Mouse (Mus musculus) liver, embryonic 14.5 days (tissue): ENCODE measurements around the gene Ift140. TPM values are rescaled to one million over a fixed set of nuclear protein-coding genes. Genes with fewer than 3 reads are reported as not detected.
A peak's percentile ranks its signal among the peaks of the same experiment; 100 is the strongest.

Experiments
- ATAC-seq: fragments of 200-750 bp; cut with Nextera tagmentation; 2 replicates; pipeline ENCODE4 v1.8.0; 2017; ENCODE audit warnings: moderate number of reproducible peaks, mild to moderate bottlenecking, moderate library complexity; ENCODE audit not compliant: insufficient read depth
- DNase-seq, 3 experiments: peaks; one replicate each; pipeline ENCODE4 v3.0.0-alpha.2; 2012 to 2013; ENCODE audit warnings: low read depth in 3 of 3, low spot score in 3 of 3
- H3K27ac ChIP-seq: fragments of 300-500 bp; sonication (generic); 2 replicates; pipeline ENCODE4 v1.5.1; 2014; ENCODE audit warnings: moderate library complexity, mild to moderate bottlenecking, control low read depth, inconsistent platforms
- H3K27me3 ChIP-seq: fragments of 300-500 bp; sonication (generic); 2 replicates; pipeline ENCODE4 v1.6.1; 2014; ENCODE audit warnings: mild to moderate bottlenecking, low read length, moderate library complexity; ENCODE audit not compliant: control insufficient read depth, insufficient read depth
- H3K36me3 ChIP-seq: fragments of 300-500 bp; sonication (generic); replicated peaks from 2 replicates; pipeline ENCODE4 v1.6.1; 2014; ENCODE audit warnings: low read depth; ENCODE audit not compliant: control insufficient read depth, insufficient read depth
- H3K4me1 ChIP-seq, 2 experiments: fragments of 200-500 bp in 1 of 2; fragments of 300-500 bp in 1 of 2; sonication (generic) in 1 of 2; replicated peaks; 2 replicates each; pipeline ENCODE4 v1.6.1; 2012 to 2014; ENCODE audit warnings: antibody characterized with exemption in 1 of 2, inconsistent platforms in 1 of 2, low read length in 1 of 2; ENCODE audit not compliant: control insufficient read depth in 2 of 2, insufficient read depth in 2 of 2
- H3K4me2 ChIP-seq: fragments of 300-500 bp; sonication (generic); 2 replicates; pipeline ENCODE4 v1.6.1; 2014; ENCODE audit warnings: low read depth, mild to moderate bottlenecking, control low read depth, moderate library complexity
- H3K4me3 ChIP-seq, 2 experiments: fragments of 200-500 bp in 1 of 2; fragments of 300-500 bp in 1 of 2; sonication (generic) in 1 of 2; 2 replicates each; pipeline ENCODE4 v1.5.1; 2012 to 2014; ENCODE audit warnings: low read depth in 2 of 2, low read length in 2 of 2, mild to moderate bottlenecking in 2 of 2, control low read depth in 1 of 2, inconsistent platforms in 1 of 2, moderate library complexity in 1 of 2; ENCODE audit not compliant: insufficient read depth in 1 of 2
- H3K9ac ChIP-seq: fragments of 300-500 bp; sonication (generic); replicated peaks from 2 replicates; pipeline ENCODE4 v1.6.1; 2014; ENCODE audit warnings: mild to moderate bottlenecking, control low read depth, moderate library complexity
- H3K9me3 ChIP-seq: fragments of 300-500 bp; sonication (generic); 2 replicates; pipeline ENCODE4 v1.6.1; 2016; ENCODE audit warnings: low read length, mixed read lengths; ENCODE audit not compliant: control insufficient read depth
- CTCF ChIP-seq: IDR thresholded peaks from 2 replicates; pipeline ENCODE4 v1.5.1; 2016; ENCODE audit warnings: antibody characterized with exemption, low read depth, control low read depth
- EP300 ChIP-seq: IDR thresholded peaks from 2 replicates; pipeline ENCODE4 v1.6.1; 2016; ENCODE audit warnings: antibody characterized with exemption, low read depth
- WGBS: fragments of 180-500 bp; shearing (Covaris S2); extraction: QIAGEN DNeasy Blood & Tissue Kit; methylation state at CpG from one replicate; pipeline ENCODE4 v1.1.7; 2014; ENCODE audit not compliant: insufficient replicate concordance; 5-methylcytosine and 5-hydroxymethylcytosine counted together
- polyA plus RNA-seq, 2 experiments: library from polyadenylated mRNA; depleted of rRNA in 1 of 2; stranded (reverse) in 1 of 2; unstranded in 1 of 2; fragments of >200 nt; fragmentation: Nextera tagmentation in 1 of 2; extraction: Ambion mirVana in 1 of 2; gene quantifications; 2 replicates each; pipeline versions ENCODE4 v1.2.1 to v1.2.3; 2012 to 2014

Gene Ift140
- polyA plus RNA-seq, 2 experiments, result 61.2 to 124 TPM

DNA sequence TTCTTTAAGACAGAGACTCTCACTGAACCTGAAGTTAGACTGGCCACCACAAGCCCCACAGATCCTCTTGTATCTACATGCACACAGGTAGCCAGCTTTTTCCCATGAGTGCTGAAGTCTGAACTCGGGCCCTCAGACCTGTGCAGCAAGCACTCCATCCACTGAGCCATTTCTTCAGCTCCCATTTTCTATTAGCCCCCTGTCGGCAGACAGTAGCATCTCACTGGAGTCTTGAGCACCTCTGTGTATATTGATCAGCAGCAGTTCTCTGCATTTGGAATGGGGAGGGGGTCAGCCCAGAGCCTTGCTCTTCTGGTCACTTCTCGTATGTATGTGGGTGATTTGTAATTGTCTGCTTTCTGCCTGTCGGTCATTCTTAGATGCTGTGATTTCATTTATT is 124.1 kb downstream of the Ift140 start:
- no peak for DNase-seq
- H3K4me2 ChIP-seq, result no peak overlapping the region
- H3K27ac ChIP-seq, result no peak overlapping the region
- no peaks in the 10 kb centered on the region for H3K9me3 ChIP-seq
- H3K27me3 ChIP-seq, result no peaks in the 10 kb centered on the region
- 66% methylated on average over 4 of the region's 4 CpGs for WGBS
- no peak overlapping the region for H3K4me3 ChIP-seq
- no peak overlapping the region for H3K9ac ChIP-seq
- no peak for ATAC-seq
- no peaks in the 10 kb centered on the region for H3K36me3 ChIP-seq
- no peaks in the 10 kb centered on the region for H3K4me1 ChIP-seq
- TF ChIP-seq EP300, result no peak
- peak; percentile 54 for TF ChIP-seq CTCF

Other genes starting within 250 kb of the Ift140 start
- gene Meiob, start 211.8 kb upstream of the Ift140 start, polyA plus RNA-seq (2012; rRNA removed), result 0.50 and 0.65 TPM in 2 replicates
- 0.90 and 1.2 TPM in 2 replicates for gene Meiob, start 211.8 kb upstream of the Ift140 start, polyA plus RNA-seq (2014; fragmentation: Nextera tagmentation; extraction: Ambion mirVana)
- 49.8 and 65.9 TPM in 2 replicates for gene Hagh, start 175.9 kb upstream of the Ift140 start, polyA plus RNA-seq (2012; rRNA removed)
- 109 and 120 TPM in 2 replicates for gene Hagh, start 175.9 kb upstream of the Ift140 start, polyA plus RNA-seq (2014; fragmentation: Nextera tagmentation; extraction: Ambion mirVana)
- 18.6 and 24.0 TPM in 2 replicates for gene Fahd1, start 165.7 kb upstream of the Ift140 start, polyA plus RNA-seq (2012; rRNA removed)
- gene Fahd1, start 165.7 kb upstream of the Ift140 start, polyA plus RNA-seq (2014; fragmentation: Nextera tagmentation; extraction: Ambion mirVana), result 37.2 and 40.1 TPM in 2 replicates
- gene Igfals, start 150.1 kb upstream of the Ift140 start, polyA plus RNA-seq (2012; rRNA removed), result 3.4 and 4.3 TPM in 2 replicates
- gene Igfals, start 150.1 kb upstream of the Ift140 start, polyA plus RNA-seq (2014; fragmentation: Nextera tagmentation; extraction: Ambion mirVana), result 4.7 and 6.3 TPM in 2 replicates
- 30.8 and 33.1 TPM in 2 replicates for gene Nubp2, start 129.7 kb upstream of the Ift140 start, polyA plus RNA-seq (2012; rRNA removed)
- gene Nubp2, start 129.7 kb upstream of the Ift140 start, polyA plus RNA-seq (2014; fragmentation: Nextera tagmentation; extraction: Ambion mirVana), result 76.7 and 80.1 TPM in 2 replicates
- gene Spsb3, start 129.4 kb upstream of the Ift140 start, polyA plus RNA-seq (2012; rRNA removed), result 26.3 and 28.4 TPM in 2 replicates
- 37.5 and 40.2 TPM in 2 replicates for gene Spsb3, start 129.4 kb upstream of the Ift140 start, polyA plus RNA-seq (2014; fragmentation: Nextera tagmentation; extraction: Ambion mirVana)
- gene Eme2, start 121.0 kb upstream of the Ift140 start, polyA plus RNA-seq (2012; rRNA removed), result 7.6 and 9.4 TPM in 2 replicates
- 7.4 and 8.5 TPM in 2 replicates for gene Eme2, start 121.0 kb upstream of the Ift140 start, polyA plus RNA-seq (2014; fragmentation: Nextera tagmentation; extraction: Ambion mirVana)
- 48.0 and 49.2 TPM in 2 replicates for gene Mrps34, start 121.0 kb upstream of the Ift140 start, polyA plus RNA-seq (2012; rRNA removed)
- 43.5 and 49.9 TPM in 2 replicates for gene Mrps34, start 121.0 kb upstream of the Ift140 start, polyA plus RNA-seq (2014; fragmentation: Nextera tagmentation; extraction: Ambion mirVana)
- gene Nme3, start 119.6 kb upstream of the Ift140 start, polyA plus RNA-seq (2012; rRNA removed), result 55.7 and 65.6 TPM in 2 replicates
- gene Nme3, start 119.6 kb upstream of the Ift140 start, polyA plus RNA-seq (2014; fragmentation: Nextera tagmentation; extraction: Ambion mirVana), result 79.2 and 83.7 TPM in 2 replicates
- gene Mapk8ip3, start 79.1 kb upstream of the Ift140 start, polyA plus RNA-seq (2012; rRNA removed), result 30.6 and 34.3 TPM in 2 replicates
- gene Mapk8ip3, start 79.1 kb upstream of the Ift140 start, polyA plus RNA-seq (2014; fragmentation: Nextera tagmentation; extraction: Ambion mirVana), result 7.2 and 8.0 TPM in 2 replicates
- gene Jpt2, start 55.4 kb upstream of the Ift140 start, polyA plus RNA-seq (2012; rRNA removed), result 18.9 and 24.3 TPM in 2 replicates
- gene Jpt2, start 55.4 kb upstream of the Ift140 start, polyA plus RNA-seq (2014; fragmentation: Nextera tagmentation; extraction: Ambion mirVana), result 31.6 and 34.3 TPM in 2 replicates
- gene Cramp1l, start 297 bp upstream of the Ift140 start, polyA plus RNA-seq (2012; rRNA removed), result 7.8 and 7.9 TPM in 2 replicates
- gene Cramp1l, start 297 bp upstream of the Ift140 start, polyA plus RNA-seq (2014; fragmentation: Nextera tagmentation; extraction: Ambion mirVana), result 3.2 and 3.9 TPM in 2 replicates
- gene Tmem204, start 67.5 kb downstream of the Ift140 start, polyA plus RNA-seq (2012; rRNA removed), result 3.0 and 3.1 TPM in 2 replicates
- gene Tmem204, start 67.5 kb downstream of the Ift140 start, polyA plus RNA-seq (2014; fragmentation: Nextera tagmentation; extraction: Ambion mirVana), result 4.3 TPM in 2 replicates
- gene Telo2, start 99.9 kb downstream of the Ift140 start, polyA plus RNA-seq (2012; rRNA removed), result 8.0 and 8.7 TPM in 2 replicates
- 11.0 and 12.1 TPM in 2 replicates for gene Telo2, start 99.9 kb downstream of the Ift140 start, polyA plus RNA-seq (2014; fragmentation: Nextera tagmentation; extraction: Ambion mirVana)
- not detected in 2 replicates for gene Ptx4, start 104.7 kb downstream of the Ift140 start, polyA plus RNA-seq (2012; rRNA removed)
- gene Ptx4, start 104.7 kb downstream of the Ift140 start, polyA plus RNA-seq (2014; fragmentation: Nextera tagmentation; extraction: Ambion mirVana), result not detected in 2 replicates
- gene Clcn7, start 117.3 kb downstream of the Ift140 start, polyA plus RNA-seq (2012; rRNA removed), result 7.1 and 7.9 TPM in 2 replicates
- 8.7 and 8.8 TPM in 2 replicates for gene Clcn7, start 117.3 kb downstream of the Ift140 start, polyA plus RNA-seq (2014; fragmentation: Nextera tagmentation; extraction: Ambion mirVana)
- gene Ccdc154, start 146.4 kb downstream of the Ift140 start, polyA plus RNA-seq (2012; rRNA removed), result not detected in 2 replicates
- gene Ccdc154, start 146.4 kb downstream of the Ift140 start, polyA plus RNA-seq (2014; fragmentation: Nextera tagmentation; extraction: Ambion mirVana), result 0.05 TPM in 1 of 2 replicates, not detected in the other
- not detected in 2 replicates for gene Gm38655, start 159.4 kb downstream of the Ift140 start, polyA plus RNA-seq (2012; rRNA removed)
- gene Gm38655, start 159.4 kb downstream of the Ift140 start, polyA plus RNA-seq (2014; fragmentation: Nextera tagmentation; extraction: Ambion mirVana), result not detected in 2 replicates
- gene BC003965, start 168.5 kb downstream of the Ift140 start, polyA plus RNA-seq (2012; rRNA removed), result 9.9 and 13.4 TPM in 2 replicates
- 16.8 and 17.4 TPM in 2 replicates for gene BC003965, start 168.5 kb downstream of the Ift140 start, polyA plus RNA-seq (2014; fragmentation: Nextera tagmentation; extraction: Ambion mirVana)
- 34.8 and 45.6 TPM in 2 replicates for gene Unkl, start 172.3 kb downstream of the Ift140 start, polyA plus RNA-seq (2012; rRNA removed)
- gene Unkl, start 172.3 kb downstream of the Ift140 start, polyA plus RNA-seq (2014; fragmentation: Nextera tagmentation; extraction: Ambion mirVana), result 5.9 and 9.1 TPM in 2 replicates
- gene Gnptg, start 224.0 kb downstream of the Ift140 start, polyA plus RNA-seq (2012; rRNA removed), result 11.1 and 11.2 TPM in 2 replicates
- gene Gnptg, start 224.0 kb downstream of the Ift140 start, polyA plus RNA-seq (2014; fragmentation: Nextera tagmentation; extraction: Ambion mirVana), result 15.6 and 17.0 TPM in 2 replicates
- gene Tsr3, start 224.1 kb downstream of the Ift140 start, polyA plus RNA-seq (2012; rRNA removed), result 11.1 and 13.0 TPM in 2 replicates
- 17.4 and 18.5 TPM in 2 replicates for gene Tsr3, start 224.1 kb downstream of the Ift140 start, polyA plus RNA-seq (2014; fragmentation: Nextera tagmentation; extraction: Ambion mirVana)
- 0.27 and 0.63 TPM in 2 replicates for gene Baiap3, start 240.3 kb downstream of the Ift140 start, polyA plus RNA-seq (2012; rRNA removed)
- 0.69 TPM in 1 of 2 replicates, not detected in the other for gene Baiap3, start 240.3 kb downstream of the Ift140 start, polyA plus RNA-seq (2014; fragmentation: Nextera tagmentation; extraction: Ambion mirVana)